Mouse (Mus musculus) frontal cortex, postnatal 14 days (tissue): ENCODE measurements around the gene Ulk4.

ENCODE experiments used
- DNase-seq, 2 experiments: peaks; one replicate each; pipeline ENCODE4 v3.0.0; 2022; ENCODE audit warnings: low spot score in 2 of 2

Ulk4 gene

GRCm38 (mm10) chr9:121020360-121020759 is 256.6 kb downstream of the Ulk4 start:
- DNase-seq = no peak

- no peak for DNase-seq
Observed at GRCm38 (mm10) chr9:121019932-121020331, 257.1 kb downstream of the Ulk4 start.

GRCm38 (mm10) chr9:121018524-121019315 is 258.3 kb downstream of the Ulk4 start:
- no peak for DNase-seq

GRCm38 (mm10) chr9:121015810-121016502 is 261.0 kb downstream of the Ulk4 start:
- no peak for DNase-seq

GRCm38 (mm10) chr9:121011540-121011939 is 265.5 kb downstream of the Ulk4 start:
- no peak for DNase-seq

- no peak for DNase-seq
Observed at GRCm38 (mm10) chr9:121010544-121010943, 266.5 kb downstream of the Ulk4 start.

- no peak for DNase-seq
Observed at GRCm38 (mm10) chr9:121005961-121006360, 271.0 kb downstream of the Ulk4 start.

- DNase-seq = no peak
Observed at GRCm38 (mm10) chr9:121001681-121002540, 275.1 kb downstream of the Ulk4 start.

- DNase-seq = peak in 1 of 2 experiments; percentile 21
Observed at GRCm38 (mm10) chr9:121000641-121001320, 276.2 kb downstream of the Ulk4 start.

- no peak for DNase-seq
Observed at GRCm38 (mm10) chr9:120998696-120999095, 278.3 kb downstream of the Ulk4 start.

GRCm38 (mm10) chr9:120994223-120995155 is 282.5 kb downstream of the Ulk4 start:
- DNase-seq = no peak

- no peak for DNase-seq
Observed at GRCm38 (mm10) chr9:120993004-120993403, 284.0 kb downstream of the Ulk4 start.

GRCm38 (mm10) chr9:120991801-120992200 is 285.2 kb downstream of the Ulk4 start:
- no peak for DNase-seq

GRCm38 (mm10) chr9:120989806-120990700 is 286.9 kb downstream of the Ulk4 start:
- no peak for DNase-seq

- DNase-seq = no peak
Observed at GRCm38 (mm10) chr9:120988088-120988487, 288.9 kb downstream of the Ulk4 start.

- DNase-seq = no peak
Observed at GRCm38 (mm10) chr9:120986994-120987393, 290.0 kb downstream of the Ulk4 start.

- no peak for DNase-seq
Observed at GRCm38 (mm10) chr9:120986255-120986654, 290.7 kb downstream of the Ulk4 start.

- no peak for DNase-seq
Observed at GRCm38 (mm10) chr9:120985524-120985923, 291.5 kb downstream of the Ulk4 start.

- no peak for DNase-seq
Observed at GRCm38 (mm10) chr9:120985009-120985408, 292.0 kb downstream of the Ulk4 start.
